Mouse (Mus musculus): ENCODE measurements around the gene Plpp7. TPM values are rescaled to one million over a fixed set of nuclear protein-coding genes. Genes with fewer than 3 reads are reported as not detected.

Plpp7 gene
- polyA plus RNA-seq, 1 experiment from 2014 or later = 7.8 TPM

DNA sequence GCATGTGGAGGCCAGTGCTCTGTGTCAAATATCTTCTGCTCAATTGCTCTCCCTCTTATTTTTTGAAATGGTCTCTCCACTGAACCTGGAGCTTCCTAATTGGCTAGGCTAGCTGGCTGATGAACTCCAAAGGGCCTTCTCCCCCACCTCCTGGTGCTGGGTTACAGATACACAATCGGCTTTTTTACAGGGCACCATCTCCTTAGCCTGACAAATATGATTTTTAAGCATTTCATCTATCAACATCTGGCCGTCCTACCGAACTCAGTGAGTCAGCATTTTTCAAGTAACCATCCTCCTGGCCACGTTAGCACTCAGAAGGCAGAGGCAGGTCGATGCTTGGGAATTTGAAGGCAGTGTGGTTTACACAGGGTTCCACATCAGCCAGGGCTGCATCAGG is 49.3 kb downstream of the Plpp7 start:
- H3K36me3 ChIP-seq (ENCODE audit: insufficient read depth, low read length) = no peaks in the 10 kb centered on the region
- WGBS = 85% methylated on average over 5 of the region's 5 CpGs
- ATAC-seq (ENCODE audit: low FRiP score, low TSS enrichment) = no peak
- no peak overlapping the region for H3K27ac ChIP-seq (ENCODE audit: low read length)
- no peak overlapping the region for H3K9ac ChIP-seq (replicated peaks; ENCODE audit: low read length)
- H3K27me3 ChIP-seq (ENCODE audit: insufficient read depth, low read length) = no peaks in the 10 kb centered on the region
- no peaks in the 10 kb centered on the region for H3K4me1 ChIP-seq (ENCODE audit: insufficient read depth, low read length)
- H3K4me3 ChIP-seq (ENCODE audit: low read length) = no peak overlapping the region
- H3K4me2 ChIP-seq (replicated peaks; ENCODE audit: low read depth, low read length) = no peak overlapping the region
- H3K9me3 ChIP-seq (ENCODE audit: low read length) = no peaks in the 10 kb centered on the region

DNA sequence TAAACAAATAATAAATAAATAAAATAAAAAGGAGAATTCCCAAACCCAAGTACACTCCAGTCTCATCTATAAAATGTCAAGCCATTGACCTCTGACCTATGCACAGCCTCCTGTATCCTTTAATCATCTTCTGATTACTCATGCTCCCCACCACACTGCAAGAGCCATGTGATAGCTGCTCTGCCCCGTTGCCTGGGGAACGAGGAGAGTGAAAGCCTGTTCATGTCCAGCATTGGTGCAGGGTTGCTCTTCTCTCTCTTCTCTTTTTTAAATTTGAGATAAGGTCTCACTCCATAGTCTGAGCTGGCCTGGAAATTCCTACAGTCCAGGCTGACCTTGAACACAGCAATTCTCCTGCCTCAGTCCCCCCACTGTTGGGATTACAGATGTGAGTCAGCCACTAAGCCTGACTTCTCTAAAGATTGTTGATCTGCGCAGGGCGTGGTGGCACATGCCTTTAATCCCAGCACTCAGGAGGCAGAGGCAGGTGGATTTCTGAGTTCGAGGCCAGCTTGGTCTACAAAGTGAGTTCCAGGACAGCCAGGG is 51.4 kb downstream of the Plpp7 start:
- Histone ChIP-seq H3K9me3 (ENCODE audit: low read length) (no peaks in the 10 kb centered on the region), H3K4me2 (replicated peaks; ENCODE audit: low read depth, low read length) (no peak overlapping the region), H3K36me3 (ENCODE audit: insufficient read depth, low read length) (no peaks in the 10 kb centered on the region), H3K4me1 (ENCODE audit: insufficient read depth, low read length) (0 out of 2 replicates have a peak, but pooled peaks cover 6% of the 10 kb centered on the region), H3K4me3 (ENCODE audit: low read length) (no peak overlapping the region), H3K27ac (ENCODE audit: low read length) (no peak overlapping the region), H3K9ac (replicated peaks; ENCODE audit: low read length) (no peak overlapping the region), H3K27me3 (ENCODE audit: insufficient read depth, low read length) (no peaks in the 10 kb centered on the region)
- ATAC-seq (ENCODE audit: low FRiP score, low TSS enrichment) = no peak
- 78% methylated on average over 5 of the region's 5 CpGs for WGBS

DNA sequence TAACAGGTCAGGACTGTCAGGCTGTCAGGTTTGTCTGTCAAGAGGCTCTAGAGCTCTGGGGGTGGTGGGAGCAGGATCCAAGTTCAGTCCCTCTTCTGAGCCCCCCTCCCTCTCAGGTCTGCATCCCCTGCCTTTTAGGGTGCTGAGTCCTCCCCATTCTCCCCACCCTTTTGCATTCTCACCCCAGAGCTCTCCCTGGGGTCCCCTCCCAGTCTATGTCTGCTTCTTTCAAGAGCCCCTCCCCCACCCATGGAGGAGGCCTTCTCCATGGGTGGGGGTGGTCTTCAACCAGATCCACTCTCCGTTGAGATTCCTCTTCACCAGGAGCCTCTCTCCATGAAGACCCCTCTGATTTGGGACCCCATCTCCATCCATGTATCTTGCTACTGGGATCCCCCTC is 54.8 kb downstream of the Plpp7 start:
- 22% methylated on average over 1 of the region's 1 CpGs for WGBS
- Histone ChIP-seq H3K4me1 (ENCODE audit: insufficient read depth, low read length) (peaks cover 38% of the 10 kb centered on the region), H3K4me3 (ENCODE audit: low read length) (peak overlapping the region; percentile 83), H3K4me2 (replicated peaks; ENCODE audit: low read depth, low read length) (peak overlapping the region; percentile 86), H3K27me3 (ENCODE audit: insufficient read depth, low read length) (no peaks in the 10 kb centered on the region), H3K9me3 (ENCODE audit: low read length) (no peaks in the 10 kb centered on the region), H3K9ac (replicated peaks; ENCODE audit: low read length) (peak overlapping the region; percentile 98), H3K27ac (ENCODE audit: low read length) (no peak overlapping the region; the same call in 1 of the 2 replicates), H3K36me3 (ENCODE audit: insufficient read depth, low read length) (no peaks in the 10 kb centered on the region)
- ATAC-seq (ENCODE audit: low FRiP score, low TSS enrichment) = no peak

DNA sequence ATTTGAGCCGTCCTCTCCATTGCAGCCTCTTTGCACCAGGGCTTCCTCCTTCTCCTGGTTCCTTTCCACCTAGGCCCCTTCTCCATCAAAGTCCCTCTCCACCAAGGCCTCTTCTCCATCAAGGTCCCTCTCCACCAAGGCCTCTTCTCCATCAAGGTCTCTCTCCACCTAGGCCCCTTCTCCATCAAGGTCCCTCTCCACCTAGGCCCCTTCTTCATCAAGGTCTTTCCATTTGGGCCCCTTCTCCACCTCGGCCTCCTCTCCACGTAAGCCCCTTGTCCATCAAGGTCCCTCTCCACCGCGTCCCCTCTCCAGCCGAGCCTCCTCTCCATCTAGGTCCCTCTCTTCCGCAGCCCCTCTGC is 55.2 kb downstream of the Plpp7 start:
- H3K4me3 ChIP-seq (ENCODE audit: low read length) = peak overlapping the region; percentile 83
- peak overlapping the region; percentile 86 for H3K4me2 ChIP-seq (replicated peaks; ENCODE audit: low read depth, low read length)
- WGBS = 11% methylated on average over 7 of the region's 7 CpGs
- peaks cover 42% of the 10 kb centered on the region for H3K4me1 ChIP-seq (ENCODE audit: insufficient read depth, low read length)
- H3K36me3 ChIP-seq (ENCODE audit: insufficient read depth, low read length) = no peaks in the 10 kb centered on the region
- H3K27ac ChIP-seq (ENCODE audit: low read length) = peak overlapping the region; percentile 99
- peak overlapping the region; percentile 98 for H3K9ac ChIP-seq (replicated peaks; ENCODE audit: low read length)
- H3K27me3 ChIP-seq (ENCODE audit: insufficient read depth, low read length) = no peaks in the 10 kb centered on the region
- no peak for ATAC-seq (ENCODE audit: low FRiP score, low TSS enrichment)
- H3K9me3 ChIP-seq (ENCODE audit: low read length) = no peaks in the 10 kb centered on the region

DNA sequence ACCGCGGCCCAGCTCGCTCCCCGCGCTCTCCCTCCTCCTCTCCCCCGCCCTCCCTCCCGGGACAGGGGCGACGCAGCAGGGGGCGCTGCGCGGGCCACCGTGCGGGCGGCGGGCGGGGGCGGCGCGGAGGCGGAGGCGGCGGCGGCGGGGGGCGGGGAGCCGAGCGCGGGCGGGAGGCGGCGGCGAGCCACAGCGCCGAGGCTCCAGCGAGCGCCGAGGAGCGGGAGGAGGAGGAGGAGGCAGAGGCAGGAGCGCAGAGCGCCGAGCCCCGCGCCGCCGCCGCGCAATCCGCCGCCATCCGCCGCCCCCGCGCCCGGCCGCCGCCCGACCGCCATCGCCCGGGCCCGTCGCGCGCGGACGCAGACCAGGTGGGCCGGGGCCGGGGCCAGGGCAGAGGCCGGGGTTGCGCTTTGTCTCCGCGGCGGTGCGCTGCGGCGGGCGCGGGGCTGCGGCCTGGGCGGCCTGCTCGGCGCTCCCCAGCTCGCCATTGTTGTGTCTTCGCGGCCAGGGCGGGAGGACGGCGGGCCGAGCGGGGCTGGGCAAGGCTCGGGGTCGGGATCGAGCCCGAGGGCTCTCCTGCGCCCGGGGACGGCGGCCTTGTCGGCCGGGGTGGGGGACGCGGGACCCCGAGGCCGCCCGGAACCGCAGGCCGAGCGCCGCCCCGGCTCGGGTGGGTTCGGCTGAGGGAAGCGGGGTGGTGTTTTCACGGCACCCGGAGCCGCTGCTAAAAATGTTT is 55.8 kb downstream of the Plpp7 start, which contains the start of gene Prrc2b:
TSS of gene Prrc2b (plus strand) at position 159 of the 736 bp plus-strand sequence.
- Histone ChIP-seq H3K4me3 (ENCODE audit: low read length) (peak within 1 kb of the TSS; percentile 83), H3K27me3 (ENCODE audit: insufficient read depth, low read length) (no peaks in the 10 kb centered on the region), H3K36me3 (ENCODE audit: insufficient read depth, low read length) (no peaks in the 10 kb centered on the region), H3K9ac (replicated peaks; ENCODE audit: low read length) (peak within 1 kb of the TSS; percentile 98), H3K27ac (ENCODE audit: low read length) (peak within 1 kb of the TSS; percentile 99), H3K4me1 (ENCODE audit: insufficient read depth, low read length) (peaks cover 47% of the 10 kb centered on the region), H3K4me2 (replicated peaks; ENCODE audit: low read depth, low read length) (peak within 1 kb of the TSS; percentile 86), H3K9me3 (ENCODE audit: low read length) (no peaks in the 10 kb centered on the region)
- peak; percentile 80 for ATAC-seq (ENCODE audit: low FRiP score, low TSS enrichment)
- WGBS = under 1% methylated on average over 70 of the region's 117 CpGs

DNA sequence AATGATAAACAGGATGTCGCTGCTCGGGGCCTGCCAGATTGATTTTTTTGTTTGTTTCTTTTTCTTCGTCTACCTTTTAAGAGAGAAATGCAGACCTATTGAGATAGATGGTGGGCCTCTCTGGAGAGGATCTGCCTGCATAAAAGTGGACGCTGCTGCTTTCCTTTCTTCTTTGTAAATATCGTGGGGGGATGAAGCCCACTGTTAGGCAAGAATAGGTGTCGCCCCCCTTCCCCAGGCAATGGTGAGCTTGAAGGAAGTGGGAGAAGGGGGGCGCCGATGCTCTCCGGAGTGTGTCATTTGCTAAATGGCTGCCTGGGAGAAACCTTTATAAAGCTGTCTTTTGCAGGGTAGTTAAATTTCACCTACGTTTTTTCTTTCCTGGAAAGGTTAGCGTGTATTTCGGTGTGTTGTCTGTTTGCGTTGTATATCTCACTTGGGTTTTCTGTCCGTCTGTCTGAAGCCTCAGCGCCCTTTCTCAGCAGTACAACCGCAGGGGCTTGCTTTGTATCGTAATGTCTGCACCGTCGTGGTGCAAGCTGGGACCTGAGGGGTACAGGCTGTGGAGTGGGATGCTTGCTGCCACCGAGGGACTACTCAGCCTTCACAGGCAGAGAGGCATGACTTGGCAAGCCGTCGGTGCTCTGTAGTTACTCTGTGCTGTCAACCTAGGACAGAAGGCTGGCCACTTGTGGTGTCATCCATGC is 56.5 kb downstream of the Plpp7 start:
- Histone ChIP-seq H3K27ac (ENCODE audit: low read length) (peak overlapping the region; percentile 99), H3K9ac (replicated peaks; ENCODE audit: low read length) (peak overlapping the region; percentile 98), H3K4me3 (ENCODE audit: low read length) (peak overlapping the region; percentile 83), H3K27me3 (ENCODE audit: insufficient read depth, low read length) (no peaks in the 10 kb centered on the region), H3K9me3 (ENCODE audit: low read length) (no peaks in the 10 kb centered on the region), H3K4me1 (ENCODE audit: insufficient read depth, low read length) (peaks cover 54% of the 10 kb centered on the region), H3K36me3 (ENCODE audit: insufficient read depth, low read length) (no peaks in the 10 kb centered on the region), H3K4me2 (replicated peaks; ENCODE audit: low read depth, low read length) (peak overlapping the region; percentile 86)
- ATAC-seq (ENCODE audit: low FRiP score, low TSS enrichment) = peak; percentile 13; the same call in 1 of the 2 replicates
- 0% methylated on average over 22 of the region's 22 CpGs for WGBS

DNA sequence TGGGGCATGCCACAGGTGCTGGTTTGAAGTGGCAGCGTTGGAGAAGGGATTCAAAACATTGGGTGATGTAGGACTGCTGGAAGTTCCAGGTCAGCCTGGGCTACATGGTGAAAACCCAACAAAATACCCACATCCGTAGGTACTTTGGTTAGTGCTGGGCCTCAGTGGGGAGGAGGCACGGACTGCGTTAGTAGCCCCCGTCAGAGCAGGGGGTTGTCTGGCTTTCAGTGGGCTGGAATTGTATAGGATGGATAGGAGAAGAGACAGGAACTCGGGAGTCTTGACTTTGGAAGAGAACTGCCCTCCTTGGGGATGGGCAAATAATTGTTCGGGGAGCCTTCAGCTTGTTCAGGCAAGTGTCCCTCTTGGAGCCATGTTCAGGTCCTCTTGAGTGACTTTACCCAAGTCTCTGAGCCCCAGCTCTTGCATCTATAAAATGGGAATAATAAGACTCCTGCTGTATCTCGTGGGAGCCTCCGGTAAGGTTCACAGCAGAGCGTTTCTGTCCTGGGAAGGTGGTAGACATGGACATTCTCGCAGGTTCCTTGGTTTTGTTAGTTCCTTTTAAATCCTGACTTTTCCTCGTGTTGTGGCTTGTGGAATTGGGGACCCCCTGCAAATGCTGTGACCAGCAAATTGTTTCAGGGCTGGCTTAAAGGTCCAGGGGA is 57.2 kb downstream of the Plpp7 start:
- peak overlapping the region; percentile 86 for H3K4me2 ChIP-seq (replicated peaks; ENCODE audit: low read depth, low read length)
- H3K4me1 ChIP-seq (ENCODE audit: insufficient read depth, low read length) = peaks cover 61% of the 10 kb centered on the region

DNA sequence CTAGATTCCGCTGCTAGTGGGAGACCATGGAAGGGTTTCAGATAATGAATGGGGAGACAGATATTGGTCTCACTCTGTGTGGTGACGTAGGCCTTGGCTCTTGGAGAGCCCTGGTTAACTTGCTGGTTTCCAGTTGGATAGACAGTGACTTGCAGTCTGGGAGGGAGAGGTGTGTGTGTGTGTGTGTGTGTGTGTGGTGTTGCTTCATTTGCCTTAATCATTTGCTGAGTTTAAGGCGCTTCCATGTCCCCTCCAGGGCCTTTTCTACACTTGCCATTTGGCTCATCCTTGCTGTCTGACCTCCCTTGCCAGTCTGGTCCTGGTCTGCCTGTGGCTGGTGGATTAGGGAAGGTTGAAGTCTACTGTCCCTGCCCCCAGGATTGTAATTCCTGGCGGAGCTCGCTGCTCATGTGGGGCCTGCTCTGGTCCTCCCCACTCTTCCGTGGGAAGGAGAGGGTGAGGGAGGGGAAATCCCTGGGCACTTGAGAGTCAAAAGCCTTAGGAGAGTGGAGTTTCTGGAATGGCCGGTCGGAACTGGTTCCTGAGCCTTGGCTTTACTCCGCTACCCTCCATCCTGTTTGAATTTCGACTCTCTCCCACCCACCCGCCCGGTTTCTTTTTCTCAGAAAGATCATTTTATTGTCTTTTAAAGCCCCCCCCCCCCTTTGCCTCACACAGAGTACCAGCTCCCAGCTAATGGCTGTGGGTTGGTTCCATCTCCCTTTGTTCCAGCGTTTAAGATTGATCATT is 57.9 kb downstream of the Plpp7 start:
- Histone ChIP-seq H3K4me1 (ENCODE audit: insufficient read depth, low read length) (peaks cover 66% of the 10 kb centered on the region), H3K9me3 (ENCODE audit: low read length) (no peaks in the 10 kb centered on the region), H3K27me3 (ENCODE audit: insufficient read depth, low read length) (no peaks in the 10 kb centered on the region), H3K36me3 (ENCODE audit: insufficient read depth, low read length) (no peaks in the 10 kb centered on the region), H3K4me2 (replicated peaks; ENCODE audit: low read depth, low read length) (peak overlapping the region; percentile 86), H3K9ac (replicated peaks; ENCODE audit: low read length) (peak overlapping the region; percentile 98), H3K27ac (ENCODE audit: low read length) (peak overlapping the region; percentile 99), H3K4me3 (ENCODE audit: low read length) (peak overlapping the region; percentile 83)
- WGBS = 3% methylated on average over 13 of the region's 13 CpGs
- ATAC-seq (ENCODE audit: low FRiP score, low TSS enrichment) = peak; percentile 40

More for the DNA sequence above, 57.2 kb downstream of the Plpp7 start:
- H3K27me3 ChIP-seq (ENCODE audit: insufficient read depth, low read length) = no peaks in the 10 kb centered on the region
- peak overlapping the region; percentile 99 for H3K27ac ChIP-seq (ENCODE audit: low read length)
- no peak for ATAC-seq (ENCODE audit: low FRiP score, low TSS enrichment)
- H3K4me3 ChIP-seq (ENCODE audit: low read length) = peak overlapping the region; percentile 83
- no peaks in the 10 kb centered on the region for H3K9me3 ChIP-seq (ENCODE audit: low read length)
- no peaks in the 10 kb centered on the region for H3K36me3 ChIP-seq (ENCODE audit: insufficient read depth, low read length)
- WGBS = 11% methylated on average over 12 of the region's 12 CpGs
- peak overlapping the region; percentile 98 for H3K9ac ChIP-seq (replicated peaks; ENCODE audit: low read length)

DNA sequence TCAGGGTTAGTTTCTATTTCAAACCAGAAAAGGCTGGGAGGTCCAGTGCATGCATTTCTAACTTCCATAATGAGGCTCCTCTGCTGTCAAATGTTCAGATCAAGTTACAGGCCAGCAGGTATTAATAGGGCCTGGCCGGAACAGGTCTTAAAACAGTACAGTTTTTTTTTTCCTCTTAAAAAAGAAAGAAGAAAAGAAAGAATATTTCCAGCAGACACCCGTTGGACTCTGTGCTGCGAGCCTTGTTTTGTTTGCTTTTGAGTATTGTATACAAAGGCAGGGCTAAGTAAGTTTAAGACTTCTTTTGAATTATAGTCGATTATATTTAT is 58.4 kb downstream of the Plpp7 start:
- Histone ChIP-seq H3K9ac (replicated peaks; ENCODE audit: low read length) (peak overlapping the region; percentile 98), H3K4me3 (ENCODE audit: low read length) (peak overlapping the region; percentile 83), H3K4me2 (replicated peaks; ENCODE audit: low read depth, low read length) (peak overlapping the region; percentile 86), H3K27me3 (ENCODE audit: insufficient read depth, low read length) (no peaks in the 10 kb centered on the region), H3K9me3 (ENCODE audit: low read length) (no peaks in the 10 kb centered on the region), H3K36me3 (ENCODE audit: insufficient read depth, low read length) (no peaks in the 10 kb centered on the region), H3K27ac (ENCODE audit: low read length) (peak overlapping the region; percentile 99), H3K4me1 (ENCODE audit: insufficient read depth, low read length) (peaks cover 69% of the 10 kb centered on the region)
- 14% methylated on average over 4 of the region's 4 CpGs for WGBS
- no peak for ATAC-seq (ENCODE audit: low FRiP score, low TSS enrichment)

All from kidney, embryonic 16.5 days (tissue).